Mouse (Mus musculus) kidney, postnatal 0 days (tissue): ENCODE results near the gene Plekha3. TPM values are rescaled to one million over a fixed set of nuclear protein-coding genes. Genes with fewer than 3 reads are reported as not detected.

Experiments used
- ATAC-seq: fragments of 200-750 bp; cut with Nextera tagmentation; replicated peaks from 2 replicates; pipeline ENCODE4 v1.8.0; 2017; ENCODE audit warnings: low read depth, moderate number of reproducible peaks, moderate TSS enrichment, moderate library complexity; ENCODE audit not compliant: low FRiP score
- DNase-seq: peaks from one replicate; pipeline ENCODE4 v3.0.0-alpha.2; 2016; ENCODE audit warnings: low spot score
- H3K27ac ChIP-seq: fragments of 300-500 bp; sonication (generic); 2 replicates; pipeline ENCODE4 v1.5.1; 2014; ENCODE audit warnings: mild to moderate bottlenecking
- H3K27me3 ChIP-seq: fragments of 300-500 bp; sonication (generic); 2 replicates; pipeline ENCODE4 v1.6.1; 2014; ENCODE audit warnings: low read length, mixed read lengths; ENCODE audit not compliant: insufficient read depth
- H3K36me3 ChIP-seq: fragments of 300-500 bp; sonication (generic); 2 replicates; pipeline ENCODE4 v1.6.1; 2014; ENCODE audit warnings: low read length, mixed read lengths; ENCODE audit not compliant: insufficient read depth
- H3K4me1 ChIP-seq: fragments of 300-500 bp; sonication (generic); replicated peaks from 2 replicates; pipeline ENCODE4 v1.6.1; 2014; ENCODE audit warnings: antibody characterized with exemption, low read length, mixed read lengths; ENCODE audit not compliant: insufficient read depth
- H3K4me2 ChIP-seq: fragments of 300-500 bp; sonication (generic); 2 replicates; pipeline ENCODE4 v1.6.1; 2014; ENCODE audit warnings: mild to moderate bottlenecking, low read length, moderate library complexity, mixed read lengths
- H3K4me3 ChIP-seq: fragments of 300-500 bp; sonication (generic); replicated peaks from 2 replicates; pipeline ENCODE4 v1.5.1; 2014; ENCODE audit warnings: low read depth, low read length
- H3K9ac ChIP-seq: fragments of 300-500 bp; sonication (generic); 2 replicates; pipeline ENCODE4 v1.6.1; 2014; ENCODE audit warnings: low read depth, low read length
- H3K9me3 ChIP-seq: fragments of 300-500 bp; sonication (generic); replicated peaks from 2 replicates; pipeline ENCODE4 v1.6.1; 2016; ENCODE audit warnings: low read length, inconsistent platforms, mixed read lengths
- CTCF ChIP-seq: IDR thresholded peaks from 2 replicates; pipeline ENCODE4 v1.5.1; 2016; ENCODE audit warnings: antibody characterized with exemption, low read depth, mild to moderate bottlenecking, moderate library complexity
- WGBS: fragments of 180-500 bp; shearing (Covaris S2); extraction: QIAGEN DNeasy Blood & Tissue Kit; methylation state at CpG from one replicate; pipeline ENCODE4 v1.1.7; 2014; 5-methylcytosine and 5-hydroxymethylcytosine counted together
- polyA plus RNA-seq: library from polyadenylated mRNA; unstranded; fragments of >200 nt; fragmentation: Nextera tagmentation; extraction: Ambion mirVana; gene quantifications from 2 replicates; pipeline ENCODE4 v1.2.1, GENCODE M21; 2015

Plekha3 gene
- 16.2 and 16.3 TPM in 2 replicates for polyA plus RNA-seq

- Histone ChIP-seq H3K36me3 (0 out of 2 replicates have a peak, but pooled peaks cover 3% of the 10 kb centered on the region), H3K27ac (peak within 1 kb of the TSS; percentile 89), H3K9ac (peak within 1 kb of the TSS; percentile 88), H3K9me3 (no peaks in the 10 kb centered on the region), H3K4me2 (peak within 1 kb of the TSS; percentile 60), H3K4me1 (peaks cover 11% of the 10 kb centered on the region; the same call in 1 of the 2 replicates), H3K4me3 (peak within 1 kb of the TSS; percentile 83), H3K27me3 (no peaks in the 10 kb centered on the region)
- TF ChIP-seq CTCF: no peak
- WGBS: 5% methylated on average over 42 of the region's 52 CpGs
- DNase-seq: peak; percentile 94
- ATAC-seq: peak; percentile 64
Observed at GRCm38 (mm10) chr2:76674725-76675427, at the start of gene Plekha3. Plekha3 (plus strand) TSS chr2:76675281.

- H3K27ac ChIP-seq: no peak overlapping the region
- H3K27me3 ChIP-seq: no peaks in the 10 kb centered on the region
- H3K36me3 ChIP-seq: peaks cover 54% of the 10 kb centered on the region
- no peak for TF ChIP-seq CTCF
- H3K9ac ChIP-seq: no peak overlapping the region
- H3K4me1 ChIP-seq: no peaks in the 10 kb centered on the region
- WGBS: 94% methylated on average over 12 of the region's 12 CpGs
- ATAC-seq: no peak
- DNase-seq: no peak
- H3K9me3 ChIP-seq: no peaks in the 10 kb centered on the region
- no peak overlapping the region for H3K4me3 ChIP-seq
- no peak overlapping the region for H3K4me2 ChIP-seq
Observed at GRCm38 (mm10) chr2:76630293-76630692, 44.8 kb upstream of the Plekha3 start.

GRCm38 (mm10) chr2:76631600-76631999, 43.5 kb upstream of the Plekha3 start:
- TF ChIP-seq CTCF: no peak
- 92% methylated on average over 4 of the region's 4 CpGs for WGBS
- no peak overlapping the region for H3K9ac ChIP-seq
- no peak for DNase-seq
- no peak overlapping the region for H3K4me3 ChIP-seq
- no peak overlapping the region for H3K4me2 ChIP-seq
- H3K27me3 ChIP-seq: no peaks in the 10 kb centered on the region
- H3K27ac ChIP-seq: no peak overlapping the region
- no peak for ATAC-seq
- no peaks in the 10 kb centered on the region for H3K4me1 ChIP-seq
- H3K36me3 ChIP-seq: peaks cover 63% of the 10 kb centered on the region
- no peaks in the 10 kb centered on the region for H3K9me3 ChIP-seq

- no peak for TF ChIP-seq CTCF
- 92% methylated on average over 2 of the region's 2 CpGs for WGBS
- Histone ChIP-seq H3K27ac (no peak overlapping the region), H3K27me3 (no peaks in the 10 kb centered on the region), H3K4me1 (no peaks in the 10 kb centered on the region), H3K4me2 (no peak overlapping the region), H3K9ac (no peak overlapping the region), H3K36me3 (peaks cover 42% of the 10 kb centered on the region), H3K9me3 (no peaks in the 10 kb centered on the region), H3K4me3 (no peak overlapping the region)
- no peak for DNase-seq
- ATAC-seq: no peak
Observed at GRCm38 (mm10) chr2:76639637-76640036, 35.4 kb upstream of the Plekha3 start.

- Histone ChIP-seq H3K4me2 (no peak overlapping the region), H3K4me3 (no peak overlapping the region), H3K9me3 (no peaks in the 10 kb centered on the region), H3K27me3 (no peaks in the 10 kb centered on the region), H3K4me1 (peaks cover 3% of the 10 kb centered on the region; the same call in 1 of the 2 replicates), H3K27ac (no peak overlapping the region), H3K9ac (no peak overlapping the region), H3K36me3 (peaks cover 22% of the 10 kb centered on the region)
- ATAC-seq (no peak), DNase-seq (no peak)
- TF ChIP-seq CTCF: no peak
Observed at GRCm38 (mm10) chr2:76643801-76644200, 31.3 kb upstream of the Plekha3 start.

GRCm38 (mm10) chr2:76647441-76647869, 27.6 kb upstream of the Plekha3 start:
- Histone ChIP-seq H3K9me3 (no peaks in the 10 kb centered on the region), H3K4me1 (peaks cover 5% of the 10 kb centered on the region; the same call in 1 of the 2 replicates), H3K4me3 (peak overlapping the region; percentile 78), H3K4me2 (peak overlapping the region; percentile 90), H3K27ac (peak overlapping the region; percentile 93), H3K36me3 (0 out of 2 replicates have a peak, but pooled peaks cover under 1% of the 10 kb centered on the region), H3K9ac (peak overlapping the region; percentile 88), H3K27me3 (no peaks in the 10 kb centered on the region)
- peak; percentile 62 for DNase-seq
- peak; percentile 59 for ATAC-seq
- WGBS: under 1% methylated on average over 29 of the region's 32 CpGs
- TF ChIP-seq CTCF: no peak
